ENCODE assay signal across 9 mouse cellular contexts in genomic region chr2:92967032-92967838, GRCm38 (mm10). TPM values are rescaled to one million over a fixed set of nuclear protein-coding genes. Genes with fewer than 3 reads are reported as not detected.
DNase-seq lines count a peak whose midpoint lies in the region; TF ChIP-seq lines count a peak whose summit lies in the region.
"Had no signal": no experiment of that assay in that cellular context is flagged by ENCODE, and none has a peak within 500 bp of the region (broad histone marks: within the 10 kb centered on the region; RNA-seq: fewer than 3 reads in every experiment).

No protein-coding gene starts in this region.

- H3K9ac ChIP-seq in ES-Bruce4 (ENCODE audit: low read depth, poor library complexity, severe bottlenecking) = no peak overlapping the region

- H3K27ac ChIP-seq in ES-Bruce4 (ENCODE audit: insufficient read depth, low read length) = no peak overlapping the region
- 0 out of 2 replicates have a peak overlapping the region, but pooled peaks have one; percentile 19 for H3K27ac ChIP-seq in embryonic facial prominence, embryonic 10.5 days (replicated peaks)
- no peak overlapping the region for H3K27ac ChIP-seq in kidney, adult 2 months (ENCODE audit: insufficient read depth, low read depth, low read length)

- H3K4me1 ChIP-seq in ES-Bruce4 (ENCODE audit: control insufficient read depth, insufficient read depth, low read length) = peaks cover 2% of the 10 kb centered on the region
- peaks cover 22% of the 10 kb centered on the region for H3K4me1 ChIP-seq in embryonic facial prominence, embryonic 10.5 days
- H3K4me1 ChIP-seq in kidney, adult 2 months (ENCODE audit: control insufficient read depth, insufficient read depth, low read length) = no peaks in the 10 kb centered on the region

- no peak for TF ChIP-seq POLR2A in ES-Bruce4 (IDR thresholded peaks at IDR 0.05; ENCODE audit: insufficient read depth, low read length)
- no peak for TF ChIP-seq POLR2A in kidney, adult 2 months (IDR thresholded peaks at IDR 0.05; ENCODE audit: low read depth, low read length)

- H3K36me3 ChIP-seq in ES-Bruce4 (ENCODE audit: control insufficient read depth, insufficient read depth, low read length, poor library complexity, severe bottlenecking) = no peaks in the 10 kb centered on the region
- peaks cover 21% of the 10 kb centered on the region for H3K36me3 ChIP-seq in embryonic facial prominence, embryonic 10.5 days (replicated peaks)
- no peaks in the 10 kb centered on the region for H3K36me3 ChIP-seq in kidney, adult 2 months (ENCODE audit: control insufficient read depth, insufficient read depth, low read length)

- no peaks in the 10 kb centered on the region for H3K27me3 ChIP-seq in ES-Bruce4 (ENCODE audit: control insufficient read depth, insufficient read depth, low read length, poor library complexity, severe bottlenecking)
- H3K27me3 ChIP-seq in embryonic facial prominence, embryonic 10.5 days (replicated peaks; ENCODE audit: low read depth, poor library complexity, severe bottlenecking) = 0 out of 2 replicates have a peak, but pooled peaks cover 5% of the 10 kb centered on the region
- no peaks in the 10 kb centered on the region for H3K27me3 ChIP-seq in kidney, adult 2 months (replicated peaks; ENCODE audit: control insufficient read depth, insufficient read depth, low read length)

- H3K9me3 ChIP-seq in ES-Bruce4 (replicated peaks; ENCODE audit: control insufficient read depth, insufficient read depth, low read length, poor library complexity, severe bottlenecking) = no peaks in the 10 kb centered on the region
- H3K9me3 ChIP-seq in embryonic facial prominence, embryonic 10.5 days = no peaks in the 10 kb centered on the region

- no peak for TF ChIP-seq CTCF in ES-Bruce4 (IDR thresholded peaks at IDR 0.05; ENCODE audit: low read depth, low read length)
- TF ChIP-seq CTCF in kidney, adult 2 months (conservative IDR thresholded peaks at IDR 0.05; ENCODE audit: insufficient read depth, insufficient read length, low read depth, low read length) = no peak

- no peak for DNase-seq in embryonic facial prominence, embryonic 10.5 days (ENCODE audit: low spot score)
- DNase-seq in kidney, adult 2 months = peak; percentile 81
- peak; percentile 54 for DNase-seq in lung, postnatal 10 days
- DNase-seq in thymus, adult 18-20 months = no peak
- no peak for DNase-seq in layer of hippocampus, postnatal 14 days (ENCODE audit: low spot score in 2 of 2)
- DNase-seq in B cell, adult 2 months = no peak
- DNase-seq in urinary bladder, adult 2 months (ENCODE audit: low spot score) = no peak

- H3K4me3 ChIP-seq in ES-Bruce4 (ENCODE audit: low read depth, low read length) = no peak overlapping the region
- H3K4me3 ChIP-seq in embryonic facial prominence, embryonic 10.5 days = no peak overlapping the region
- no peak overlapping the region for H3K4me3 ChIP-seq in kidney, adult 2 months (ENCODE audit: insufficient read depth, low read depth, low read length)
- H3K4me3 ChIP-seq: erythroblast, embryonic 14.5 days had no signal

- WGBS in embryonic facial prominence, embryonic 10.5 days = 29% methylated on average over 10 of the region's 10 CpGs
- 32% methylated on average over 10 of the region's 10 CpGs for WGBS in kidney, adult 2 months

- 0 out of 2 replicates have a peak, but pooled peaks have one; percentile 35 for TF ChIP-seq EP300 in ES-Bruce4 (IDR thresholded peaks at IDR 0.05; ENCODE audit: insufficient read depth, low read depth, low read length)

RNA-seq across cellular contexts. Expression of gene Syt13, which starts 52.3 kb away (rescaled TPM):
- polyA plus RNA-seq in ES-Bruce4 (2011; ENCODE audit: insufficient read depth, insufficient read length, low read depth, missing spikeins) = 11.2 and 11.8 TPM in 2 replicates
- 9.7 and 10.2 TPM in 2 replicates for polyA plus RNA-seq in embryonic facial prominence, embryonic 10.5 days (2016; fragmentation: Nextera tagmentation; extraction: Ambion mirVana)
- polyA plus RNA-seq in kidney, adult 2 months (2012; rRNA removed) = 1.6 and 2.0 TPM in 2 replicates
- total RNA-seq in layer of hippocampus, postnatal 14 days (2021) = 100 to 1,000 TPM; 124 to 128 TPM
- 0.60 and 0.62 TPM in 2 replicates for polyA plus RNA-seq in urinary bladder, adult 2 months (2012; rRNA removed)
- polyA plus RNA-seq: erythroblast, embryonic 14.5 days had no signal

Comparison
In these comparisons a context has a peak if more than half of its experiments do, and no peak if none do; other contexts are left out.
1. DNase-seq: peak in kidney, adult 2 months (single experiment) and lung, postnatal 10 days (single experiment); none in embryonic facial prominence, embryonic 10.5 days (single experiment), thymus, adult 18-20 months (0 of 2), layer of hippocampus, postnatal 14 days (0 of 2), B cell, adult 2 months (0 of 2) and urinary bladder, adult 2 months (single experiment).